Mouse (Mus musculus) liver, embryonic 16.5 days (tissue): ENCODE measurements around the gene Snx4. TPM values are rescaled to one million over a fixed set of nuclear protein-coding genes. Genes with fewer than 3 reads are reported as not detected.
"Not testable (repeated sequence)": the region's sequence is repeated elsewhere in the genome, so short reads cannot be mapped to it uniquely, and the experiment has no call there.

Experiments used
- ATAC-seq: fragments of 200-750 bp; cut with Nextera tagmentation; 2 replicates; pipeline ENCODE4 v1.8.0; 2017; ENCODE audit warnings: low read depth, mild to moderate bottlenecking, moderate number of reproducible peaks, moderate library complexity
- H3K27ac ChIP-seq: fragments of 300-500 bp; sonication (generic); 2 replicates; pipeline ENCODE4 v1.5.1; 2014; ENCODE audit warnings: mild to moderate bottlenecking, low read length
- H3K27me3 ChIP-seq: fragments of 300-500 bp; sonication (generic); 2 replicates; pipeline ENCODE4 v1.6.1; 2014; ENCODE audit warnings: low read depth, low read length, mixed read lengths; ENCODE audit not compliant: control insufficient read depth, insufficient read depth
- H3K36me3 ChIP-seq: fragments of 300-500 bp; sonication (generic); 2 replicates; pipeline ENCODE4 v1.6.1; 2014; ENCODE audit warnings: mild to moderate bottlenecking; ENCODE audit not compliant: control insufficient read depth, insufficient read depth
- H3K4me1 ChIP-seq: fragments of 300-500 bp; sonication (generic); 2 replicates; pipeline ENCODE4 v1.6.1; 2014; ENCODE audit warnings: low read depth, low read length, mixed read lengths; ENCODE audit not compliant: control insufficient read depth
- H3K4me2 ChIP-seq: fragments of 300-500 bp; sonication (generic); 2 replicates; pipeline ENCODE4 v1.6.1; 2014; ENCODE audit warnings: low read depth, low read length, mixed read lengths
- H3K4me3 ChIP-seq: fragments of 300-500 bp; sonication (generic); 2 replicates; pipeline ENCODE4 v1.5.1; 2014; ENCODE audit warnings: low read depth, mild to moderate bottlenecking, low read length
- H3K9ac ChIP-seq: fragments of 300-500 bp; sonication (generic); 2 replicates; pipeline ENCODE4 v1.6.1; 2014; ENCODE audit warnings: low read depth, low read length
- H3K9me3 ChIP-seq: fragments of 300-500 bp; sonication (generic); replicated peaks from 2 replicates; pipeline ENCODE4 v1.6.1; 2016; ENCODE audit warnings: low read length; ENCODE audit not compliant: control insufficient read depth
- WGBS: fragments of 180-500 bp; shearing (Covaris S2); extraction: QIAGEN DNeasy Blood & Tissue Kit; methylation state at CpG from one replicate; pipeline ENCODE4 v1.1.7; 2014; ENCODE audit not compliant: insufficient replicate concordance; 5-methylcytosine and 5-hydroxymethylcytosine counted together
- polyA plus RNA-seq: library from polyadenylated mRNA; unstranded; fragments of >200 nt; fragmentation: Nextera tagmentation; extraction: Ambion mirVana; gene quantifications from 2 replicates; pipeline ENCODE4 v1.2.1, GENCODE M21; 2015

Snx4 gene
- polyA plus RNA-seq, result 20.4 and 23.6 TPM in 2 replicates

DNA sequence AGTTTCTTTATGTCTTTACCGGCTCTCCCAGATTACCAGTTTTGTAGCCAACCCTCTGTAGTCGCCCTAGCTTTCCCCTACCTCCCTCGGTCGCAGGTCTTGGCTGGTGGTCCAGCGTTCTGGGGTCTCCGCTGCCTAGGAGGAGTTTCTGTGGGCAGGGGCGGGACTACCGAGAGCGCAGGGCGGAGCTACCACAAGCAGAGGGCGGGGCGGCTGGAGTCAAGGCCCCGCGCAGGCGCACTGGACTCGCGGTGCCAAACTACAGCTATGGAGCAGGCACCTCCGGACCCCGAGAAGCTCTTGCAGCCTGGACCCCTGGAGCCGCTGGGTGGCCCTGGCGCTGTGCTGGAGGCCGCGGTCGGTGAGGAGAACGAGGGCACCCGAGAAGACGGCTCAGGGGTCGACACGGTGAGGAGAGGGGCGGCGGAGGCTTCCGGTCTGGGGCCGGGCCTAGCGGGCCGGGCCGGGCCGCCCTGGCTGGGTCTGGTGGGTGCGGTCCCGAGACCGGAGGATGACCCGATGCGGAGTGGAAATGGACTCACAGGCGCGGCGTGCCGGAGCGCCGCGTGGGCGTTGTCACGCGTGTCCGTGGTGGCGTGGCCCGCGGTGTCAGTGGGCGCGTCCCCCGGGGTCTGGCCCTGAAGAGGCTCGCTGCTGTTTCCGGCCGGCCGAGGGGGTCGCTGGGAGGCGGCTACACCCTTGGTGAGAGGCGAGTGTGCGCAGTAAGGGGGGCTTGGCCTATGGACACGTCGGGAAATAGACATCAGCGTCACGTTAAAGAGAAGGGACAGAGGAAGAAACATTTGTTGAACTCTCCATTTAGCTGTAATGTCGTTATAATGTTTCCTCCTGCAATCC, at the start of gene Snx4:
TSS of gene Snx4 (plus strand) at position 249 of the 858 bp plus-strand sequence.
- no peaks in the 10 kb centered on the region for H3K36me3 ChIP-seq
- no peaks in the 10 kb centered on the region for H3K9me3 ChIP-seq
- H3K4me3 ChIP-seq, result peak within 1 kb of the TSS; percentile 90
- peak within 1 kb of the TSS; percentile 75 for H3K27ac ChIP-seq
- peak; percentile 90 for ATAC-seq
- WGBS, result under 1% methylated on average over 70 of the region's 72 CpGs
- no peaks in the 10 kb centered on the region for H3K27me3 ChIP-seq
- H3K4me1 ChIP-seq, result peaks cover 5% of the 10 kb centered on the region; the same call in 1 of the 2 replicates
- H3K9ac ChIP-seq, result peak within 1 kb of the TSS; percentile 89
- H3K4me2 ChIP-seq, result peak within 1 kb of the TSS; percentile 90

DNA sequence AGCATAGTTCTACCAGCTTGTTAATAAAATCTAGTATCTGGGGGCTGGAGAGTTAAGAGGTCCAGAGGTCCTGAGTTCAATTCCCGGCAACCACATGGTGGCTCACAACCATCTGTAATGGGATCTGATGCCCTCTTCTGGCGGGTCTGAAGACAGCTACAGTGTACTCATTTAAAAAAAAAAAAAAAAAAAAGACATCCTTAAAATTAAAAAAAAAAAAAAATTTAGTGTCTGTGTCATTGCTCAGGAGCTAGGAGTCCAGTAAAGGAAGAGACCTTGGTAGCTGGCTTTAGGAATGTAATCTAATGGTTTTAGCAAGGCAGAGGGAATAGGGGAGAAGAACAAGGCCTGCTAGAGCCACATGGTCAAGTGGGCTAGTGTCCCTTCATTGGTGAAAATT, 40.4 kb upstream of the Snx4 start:
- Histone ChIP-seq H3K4me1 (no peaks in the 10 kb centered on the region), H3K4me2 (no peak overlapping the region), H3K27me3 (no peaks in the 10 kb centered on the region), H3K9ac (no peak overlapping the region), H3K27ac (no peak overlapping the region), H3K4me3 (no peak overlapping the region), H3K36me3 (peaks cover 11% of the 10 kb centered on the region), H3K9me3 (no peaks in the 10 kb centered on the region)
- WGBS, result 76% methylated on average over 2 of the region's 2 CpGs
- ATAC-seq, result no peak

DNA sequence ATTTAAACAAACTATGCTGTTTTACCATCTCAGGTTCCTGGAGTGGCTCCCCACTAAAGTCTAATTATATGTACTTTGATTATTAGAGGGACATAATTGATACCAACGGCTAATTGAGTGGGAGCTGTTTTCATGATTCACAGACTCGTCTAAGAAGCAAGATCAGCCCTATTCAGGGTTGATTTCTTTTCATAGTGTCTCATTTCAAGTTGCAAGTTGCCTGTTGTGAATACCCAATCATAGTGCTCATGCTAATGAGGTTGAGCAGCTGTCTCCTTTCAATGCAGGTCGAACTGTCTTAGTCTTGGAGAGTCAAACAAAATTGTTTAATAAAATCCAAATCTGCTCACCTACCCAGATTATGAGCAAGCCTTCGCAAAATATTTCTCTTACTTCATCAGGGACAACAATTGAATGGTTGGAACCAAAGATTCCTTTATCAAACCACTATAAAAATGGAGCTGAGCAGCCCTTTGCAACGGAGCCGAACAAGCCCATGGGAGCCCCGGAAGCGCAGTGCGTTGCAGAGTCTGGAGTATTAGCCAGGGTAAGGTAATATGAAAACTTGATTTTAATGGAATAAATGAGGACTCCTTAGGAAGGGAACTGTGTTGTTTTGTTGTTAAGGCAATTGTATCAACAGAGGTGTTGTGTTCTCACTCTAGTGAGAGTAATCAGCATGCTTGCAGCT, 34.8 kb upstream of the Snx4 start:
- Histone ChIP-seq H3K36me3 (peaks cover 6% of the 10 kb centered on the region), H3K4me3 (no peak overlapping the region), H3K4me1 (no peaks in the 10 kb centered on the region), H3K27ac (no peak overlapping the region), H3K9me3 (no peaks in the 10 kb centered on the region), H3K27me3 (no peaks in the 10 kb centered on the region), H3K4me2 (no peak overlapping the region), H3K9ac (no peak overlapping the region)
- ATAC-seq, result no peak
- WGBS, result 81% methylated on average over 9 of the region's 9 CpGs

DNA sequence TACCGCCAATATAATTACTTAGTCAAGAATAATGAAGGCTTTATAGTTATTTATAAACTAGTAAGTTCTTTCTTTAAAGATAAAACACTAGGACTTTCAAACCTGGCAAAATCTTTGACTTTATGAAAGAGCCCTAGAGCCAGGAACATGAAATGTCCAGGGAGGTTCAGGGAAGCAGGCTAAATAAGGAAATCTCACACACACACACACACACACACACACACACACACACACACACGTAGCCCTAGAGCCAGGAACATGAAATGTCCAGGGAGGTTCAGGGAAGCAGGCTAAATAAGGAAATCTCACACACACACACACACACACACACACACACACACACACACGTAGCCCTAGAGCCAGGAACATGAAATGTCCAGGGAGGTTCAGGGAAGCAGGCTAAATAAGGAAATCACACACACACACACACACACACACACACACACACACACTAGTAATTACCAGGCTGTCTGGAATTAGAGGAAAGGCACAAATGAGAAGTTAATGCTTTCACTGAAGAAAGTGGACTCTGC, 33.6 kb upstream of the Snx4 start:
- not testable (repeated sequence) for H3K9me3 ChIP-seq, H3K4me2 ChIP-seq, H3K27ac ChIP-seq, H3K4me1 ChIP-seq, H3K36me3 ChIP-seq, ATAC-seq, H3K4me3 ChIP-seq, H3K27me3 ChIP-seq, H3K9ac ChIP-seq
- 55% methylated on average over 3 of the region's 3 CpGs for WGBS

DNA sequence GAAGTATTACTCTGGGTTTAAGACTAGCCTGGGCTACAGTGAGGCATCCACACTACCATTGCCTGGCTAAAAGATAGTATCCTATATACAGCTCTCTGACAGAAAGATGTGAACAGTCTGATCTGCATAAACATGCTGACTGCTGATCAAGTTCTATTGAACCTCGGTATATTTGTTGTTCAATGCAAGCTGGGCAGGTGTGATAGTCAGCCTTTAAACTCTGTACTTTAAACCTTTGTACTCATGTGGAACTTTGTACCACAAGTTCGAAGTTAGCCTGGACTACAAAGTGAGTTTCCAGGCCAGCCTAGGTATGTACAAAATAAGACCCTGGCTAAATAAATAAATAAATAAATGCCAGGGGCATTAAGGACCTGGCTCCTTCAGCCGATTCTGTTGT, 28.8 kb upstream of the Snx4 start:
- no peaks in the 10 kb centered on the region for H3K4me1 ChIP-seq
- no peak for ATAC-seq
- H3K27me3 ChIP-seq, result no peaks in the 10 kb centered on the region
- H3K9ac ChIP-seq, result no peak overlapping the region
- no peak overlapping the region for H3K4me2 ChIP-seq
- H3K9me3 ChIP-seq, result no peaks in the 10 kb centered on the region
- no peak overlapping the region for H3K4me3 ChIP-seq
- WGBS, result 61% methylated on average over 3 of the region's 3 CpGs
- peaks cover 3% of the 10 kb centered on the region for H3K36me3 ChIP-seq
- H3K27ac ChIP-seq, result no peak overlapping the region

DNA sequence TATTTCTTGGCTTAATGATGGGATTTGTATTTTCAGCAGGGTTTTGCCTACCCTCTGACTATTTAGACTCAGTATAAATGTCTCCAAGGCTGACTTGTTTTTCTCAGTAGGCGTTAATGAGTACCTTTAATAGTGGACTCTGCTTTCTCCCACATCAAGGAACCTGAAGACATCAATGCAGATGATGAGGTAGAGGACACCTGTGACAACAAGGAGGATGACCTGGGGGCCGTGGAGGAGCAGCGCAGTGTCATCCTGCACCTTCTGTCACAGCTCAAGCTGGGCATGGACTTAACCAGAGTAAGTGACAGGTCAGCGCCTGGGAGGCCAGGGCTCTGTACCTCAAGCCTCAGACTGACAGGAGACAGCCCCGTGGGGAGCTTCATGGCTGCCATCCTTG, 26.9 kb upstream of the Snx4 start:
- Histone ChIP-seq H3K27ac (no peak overlapping the region), H3K9me3 (no peaks in the 10 kb centered on the region), H3K4me1 (no peaks in the 10 kb centered on the region), H3K4me2 (no peak overlapping the region), H3K36me3 (peaks cover 3% of the 10 kb centered on the region), H3K27me3 (no peaks in the 10 kb centered on the region), H3K4me3 (no peak overlapping the region), H3K9ac (no peak overlapping the region)
- 75% methylated on average over 5 of the region's 5 CpGs for WGBS
- ATAC-seq, result no peak

DNA sequence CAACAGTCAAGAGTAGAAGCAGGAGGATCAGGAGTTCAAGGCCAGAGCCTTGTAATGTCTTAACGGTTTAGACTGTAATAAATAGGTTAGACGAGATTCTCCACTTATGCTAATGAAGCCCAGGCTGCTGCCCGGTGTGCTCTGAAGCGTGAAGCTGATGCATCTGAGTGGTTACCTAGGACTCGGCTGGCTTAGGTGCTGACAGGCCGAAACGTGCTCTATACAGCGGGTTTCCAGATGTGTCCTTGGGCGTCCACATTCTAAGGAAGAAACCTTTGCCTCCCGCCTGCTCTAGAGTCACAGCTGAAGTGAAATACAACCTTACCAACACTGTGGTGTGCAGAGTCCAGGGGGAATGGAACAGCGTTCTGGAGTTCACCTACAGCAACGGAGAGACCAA, 17.1 kb upstream of the Snx4 start:
- Histone ChIP-seq H3K4me1 (no peaks in the 10 kb centered on the region), H3K27me3 (no peaks in the 10 kb centered on the region), H3K4me3 (no peak overlapping the region), H3K27ac (no peak overlapping the region), H3K9me3 (no peaks in the 10 kb centered on the region), H3K9ac (no peak overlapping the region), H3K36me3 (peaks cover 3% of the 10 kb centered on the region; the same call in 1 of the 2 replicates), H3K4me2 (no peak overlapping the region)
- 79% methylated on average over 12 of the region's 12 CpGs for WGBS
- no peak for ATAC-seq

DNA sequence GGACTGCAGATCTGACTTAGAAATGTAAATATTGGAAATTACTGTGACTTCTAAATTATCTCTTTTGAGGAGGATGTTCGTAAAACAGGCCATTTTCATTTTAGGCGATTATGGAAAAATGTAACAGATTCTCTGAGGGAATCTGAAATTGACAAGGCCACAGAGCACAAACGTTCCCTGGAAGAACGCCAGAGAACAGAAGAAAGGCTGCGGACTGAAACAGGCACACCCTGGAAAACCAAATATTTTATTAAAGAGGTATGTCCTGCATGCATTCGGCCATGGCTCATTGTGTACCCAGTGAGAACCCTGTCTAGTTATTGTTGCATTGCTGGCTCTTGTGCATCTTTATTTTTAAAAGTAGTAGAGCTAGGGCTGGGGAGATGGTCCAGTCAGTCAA, 15.1 kb upstream of the Snx4 start:
- Histone ChIP-seq H3K36me3 (peaks cover 3% of the 10 kb centered on the region; the same call in 1 of the 2 replicates), H3K4me1 (no peaks in the 10 kb centered on the region), H3K4me2 (no peak overlapping the region), H3K4me3 (no peak overlapping the region), H3K9ac (no peak overlapping the region), H3K27ac (no peak overlapping the region), H3K27me3 (no peaks in the 10 kb centered on the region), H3K9me3 (no peaks in the 10 kb centered on the region)
- no peak for ATAC-seq
- 68% methylated on average over 6 of the region's 6 CpGs for WGBS

DNA sequence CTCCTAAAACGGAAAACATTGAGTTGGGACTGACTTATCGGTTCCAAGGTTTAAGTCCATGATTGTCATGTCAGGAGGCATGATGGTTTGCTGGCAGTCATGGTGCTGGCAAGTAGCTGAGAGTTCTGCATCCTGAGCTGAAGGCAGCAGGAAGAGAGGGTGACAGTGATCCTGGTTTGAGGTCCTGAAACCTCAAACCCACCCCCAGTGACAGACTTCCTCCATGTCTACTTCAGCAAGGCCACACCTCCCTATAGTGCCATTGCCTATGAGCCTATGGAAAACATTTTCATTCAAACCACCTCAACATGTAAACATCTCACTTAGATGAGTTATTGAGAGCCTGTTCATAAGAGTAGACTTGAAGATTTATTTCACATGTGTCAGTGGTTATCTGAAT, 11.9 kb upstream of the Snx4 start:
- Histone ChIP-seq H3K9me3 (no peaks in the 10 kb centered on the region), H3K4me1 (no peaks in the 10 kb centered on the region), H3K27me3 (no peaks in the 10 kb centered on the region), H3K4me2 (no peak overlapping the region), H3K9ac (no peak overlapping the region), H3K36me3 (peaks cover 6% of the 10 kb centered on the region; the same call in 1 of the 2 replicates), H3K27ac (no peak overlapping the region), H3K4me3 (no peak overlapping the region)
- ATAC-seq, result no peak
- 54% methylated on average over 2 of the region's 2 CpGs for WGBS
